Mouse (Mus musculus) erythroblast, embryonic 14.5 days (primary cell): Measurements from ENCODE around the gene Dmrtb1. TPM values are rescaled to one million over a fixed set of nuclear protein-coding genes. Genes with fewer than 3 reads are reported as not detected.

ENCODE experiments used
- H3K27me3 ChIP-seq: 2 replicates; pipeline ENCODE4 v1.6.1; 2012; ENCODE audit warnings: inconsistent platforms; ENCODE audit not compliant: control insufficient read depth
- H3K36me3 ChIP-seq: 2 replicates; pipeline ENCODE4 v1.6.1; 2012; ENCODE audit warnings: mild to moderate bottlenecking, inconsistent platforms; ENCODE audit not compliant: control insufficient read depth
- H3K4me1 ChIP-seq: 2 replicates; pipeline ENCODE4 v1.6.1; 2012; ENCODE audit warnings: inconsistent platforms; ENCODE audit not compliant: control insufficient read depth
- H3K4me3 ChIP-seq: replicated peaks from 2 replicates; pipeline ENCODE3; 2012; ENCODE audit warnings: moderate library complexity, mild to moderate bottlenecking, inconsistent platforms
- H3K9me3 ChIP-seq: 2 replicates; pipeline ENCODE4 v1.6.1; 2012; ENCODE audit warnings: low read length, inconsistent platforms, mixed read lengths; ENCODE audit not compliant: control insufficient read depth
- GATA1 ChIP-seq: IDR thresholded peaks from 2 replicates; pipeline ENCODE4 v1.6.1; 2012; ENCODE audit warnings: low read length, inconsistent platforms, mixed read lengths
- TAL1 ChIP-seq: IDR thresholded peaks from 3 replicates; pipeline ENCODE4 v1.6.1; 2012; ENCODE audit warnings: low read length, inconsistent platforms, mixed read lengths
- polyA plus RNA-seq: library from polyadenylated mRNA; stranded (reverse); fragments of >175 nt; gene quantifications from 2 replicates; pipeline ENCODE4 v1.2.3, GENCODE M21; 2012

Gene Dmrtb1
- polyA plus RNA-seq, 1 experiment, result 0.05 TPM

DNA sequence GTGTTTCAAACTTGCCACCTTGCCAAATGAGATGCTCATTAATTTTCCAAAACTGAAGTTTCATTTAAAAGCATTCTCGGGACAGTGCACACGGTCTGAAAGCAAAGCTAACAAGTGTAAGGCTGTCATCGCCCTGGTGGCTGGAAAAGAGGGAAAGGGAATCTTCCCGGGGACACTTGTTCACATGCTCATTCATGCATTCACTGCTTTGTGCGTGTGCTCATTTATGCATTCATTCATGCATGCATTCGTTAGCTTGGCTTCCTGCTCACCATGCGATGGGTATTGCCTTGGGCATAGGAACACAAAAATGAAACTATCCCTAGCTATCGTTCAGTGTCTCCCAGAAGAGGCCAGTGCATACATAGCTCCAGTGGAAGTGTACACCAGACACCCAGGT, 34.7 kb upstream of the Dmrtb1 start:
- TF ChIP-seq TAL1 (no peak), GATA1 (no peak)
- H3K4me1 ChIP-seq, result peaks cover 19% of the 10 kb centered on the region
- 0 out of 2 replicates have a peak, but pooled peaks cover 3% of the 10 kb centered on the region for H3K27me3 ChIP-seq
- H3K36me3 ChIP-seq, result no peaks in the 10 kb centered on the region
- no peaks in the 10 kb centered on the region for H3K9me3 ChIP-seq
- no peak overlapping the region for H3K4me3 ChIP-seq

DNA sequence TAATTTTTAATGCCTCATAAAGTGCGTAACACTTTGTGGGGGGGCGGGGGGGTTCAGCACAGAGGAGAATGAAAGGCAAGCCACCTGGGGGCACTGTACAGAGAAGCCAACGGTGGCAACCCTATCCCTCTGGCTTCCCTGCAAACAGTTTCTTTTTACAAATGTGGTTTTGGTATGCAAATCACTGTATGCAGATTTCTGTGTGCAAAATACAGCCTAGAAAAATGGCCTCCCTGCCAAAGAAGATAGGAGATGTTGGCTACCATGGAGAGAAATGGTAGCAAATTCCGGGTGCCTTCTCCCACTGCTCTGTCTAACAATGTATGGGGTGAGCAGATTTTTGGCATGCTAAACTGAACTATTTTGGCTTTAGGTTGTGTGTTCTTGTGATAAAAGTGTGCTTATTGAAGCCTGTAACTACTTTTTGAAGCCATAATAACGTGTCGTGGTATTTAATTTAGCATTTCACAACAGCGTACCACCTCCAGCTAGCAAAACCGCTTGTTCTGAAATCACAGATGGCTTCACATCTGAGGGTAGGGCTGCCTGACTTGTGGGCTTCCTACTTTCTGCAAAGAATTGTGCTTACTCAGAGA, 33.8 kb upstream of the Dmrtb1 start:
- Histone ChIP-seq H3K4me3 (no peak overlapping the region), H3K36me3 (no peaks in the 10 kb centered on the region), H3K9me3 (no peaks in the 10 kb centered on the region), H3K4me1 (peaks cover 19% of the 10 kb centered on the region), H3K27me3 (0 out of 2 replicates have a peak, but pooled peaks cover 3% of the 10 kb centered on the region)
- no peak for TF ChIP-seq TAL1

DNA sequence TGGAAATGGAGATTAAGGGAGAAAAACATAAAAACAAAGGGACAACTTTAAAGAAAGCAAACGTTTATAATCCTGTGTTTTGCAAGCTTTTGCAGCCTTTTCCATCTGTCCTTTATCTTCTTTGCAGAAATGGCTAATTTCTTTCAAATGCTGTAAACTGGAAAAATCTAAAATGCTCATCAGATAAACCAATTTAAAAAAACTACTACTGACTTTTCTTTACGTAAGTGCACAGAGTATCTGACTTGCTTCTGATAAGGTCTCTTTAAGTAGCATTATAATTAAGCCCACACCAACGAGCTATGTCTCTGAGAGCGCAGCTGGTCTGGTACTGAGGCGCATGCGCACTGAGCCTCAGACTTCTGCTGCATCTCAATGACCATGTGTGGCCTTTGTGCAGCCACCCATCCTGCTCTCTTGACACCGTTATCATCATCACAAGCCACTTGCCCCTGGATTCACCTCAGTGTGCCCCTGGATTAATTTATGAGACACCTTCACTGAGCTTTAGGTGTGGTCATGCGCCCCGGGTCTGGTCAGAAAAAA, 32.8 kb upstream of the Dmrtb1 start:
- TF ChIP-seq TAL1 (no peak), GATA1 (no peak)
- no peak overlapping the region for H3K4me3 ChIP-seq
- H3K27me3 ChIP-seq, result 0 out of 2 replicates have a peak, but pooled peaks cover 3% of the 10 kb centered on the region
- peaks cover 19% of the 10 kb centered on the region for H3K4me1 ChIP-seq
- no peaks in the 10 kb centered on the region for H3K9me3 ChIP-seq
- no peaks in the 10 kb centered on the region for H3K36me3 ChIP-seq

DNA sequence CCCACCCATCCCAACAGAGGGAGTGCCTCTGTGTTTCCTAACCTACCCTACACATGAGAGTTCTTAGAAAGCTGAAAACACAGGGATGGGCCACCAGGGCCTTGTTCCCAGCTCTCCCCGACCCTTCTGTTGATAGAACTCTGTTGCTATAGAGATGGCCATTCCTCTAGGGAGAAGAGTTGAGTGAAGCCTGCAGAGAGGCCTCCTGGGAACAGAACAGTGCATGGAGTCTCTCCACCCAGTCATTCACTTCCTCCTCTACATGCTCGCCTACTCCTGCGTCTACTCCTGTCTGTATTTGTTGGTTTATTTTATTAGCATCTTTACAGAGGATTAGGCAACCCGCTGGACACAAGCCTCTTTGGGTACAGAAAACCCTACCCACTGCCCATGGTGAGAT, 22.9 kb upstream of the Dmrtb1 start:
- H3K4me3 ChIP-seq, result no peak overlapping the region
- no peaks in the 10 kb centered on the region for H3K4me1 ChIP-seq
- peaks cover 4% of the 10 kb centered on the region for H3K9me3 ChIP-seq
- H3K36me3 ChIP-seq, result no peaks in the 10 kb centered on the region
- peaks cover 3% of the 10 kb centered on the region; the same call in 1 of the 2 replicates for H3K27me3 ChIP-seq
- TF ChIP-seq GATA1 (no peak), TAL1 (no peak)

DNA sequence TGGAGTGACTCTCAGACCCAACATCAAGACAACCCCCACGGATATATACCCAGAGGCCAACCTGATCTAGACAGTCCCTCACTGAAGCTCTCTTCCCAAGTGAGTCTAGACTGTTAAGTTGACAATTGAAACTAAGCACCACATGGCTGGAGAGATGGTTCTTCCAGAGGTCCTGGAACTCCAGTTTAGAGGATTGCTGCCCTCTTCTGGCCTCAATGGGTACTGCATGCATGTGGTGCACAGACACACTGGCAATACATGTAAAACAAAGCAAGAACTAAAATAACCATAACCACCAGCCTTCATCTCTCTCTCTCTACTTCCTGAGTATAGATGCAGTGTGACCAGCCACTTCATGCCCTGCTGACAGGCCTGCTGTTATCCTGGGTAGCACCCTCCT, 20.2 kb upstream of the Dmrtb1 start:
- H3K27me3 ChIP-seq, result peaks cover 3% of the 10 kb centered on the region
- TF ChIP-seq TAL1, result no peak
- no peak for TF ChIP-seq GATA1
- H3K9me3 ChIP-seq, result peaks cover 4% of the 10 kb centered on the region
- no peaks in the 10 kb centered on the region for H3K4me1 ChIP-seq
- H3K4me3 ChIP-seq, result no peak overlapping the region
- no peaks in the 10 kb centered on the region for H3K36me3 ChIP-seq

DNA sequence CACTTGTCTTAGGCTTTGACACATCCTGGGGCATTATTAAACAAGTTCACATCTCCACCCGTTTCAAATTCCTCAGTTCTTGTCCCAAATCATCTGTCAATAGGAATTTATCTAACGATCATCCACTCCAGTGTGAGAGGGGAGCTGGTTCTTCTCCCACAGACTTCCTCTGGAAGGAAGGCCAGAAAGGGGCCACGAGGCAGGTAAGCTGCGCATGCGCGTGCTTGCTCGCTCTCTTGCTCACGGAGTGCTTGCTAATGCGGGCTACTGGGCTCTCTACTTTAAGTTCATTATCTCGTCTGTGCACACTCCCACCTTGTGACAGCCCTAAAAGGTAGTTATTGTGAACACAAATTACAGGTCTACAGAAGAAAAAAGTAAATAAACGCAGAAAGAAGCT, 17.6 kb upstream of the Dmrtb1 start:
- no peak overlapping the region for H3K4me3 ChIP-seq
- H3K27me3 ChIP-seq, result no peaks in the 10 kb centered on the region; the same call in 1 of the 2 replicates
- no peaks in the 10 kb centered on the region for H3K36me3 ChIP-seq
- H3K9me3 ChIP-seq, result peaks cover 4% of the 10 kb centered on the region
- no peaks in the 10 kb centered on the region for H3K4me1 ChIP-seq
- TF ChIP-seq GATA1 (no peak), TAL1 (no peak)

DNA sequence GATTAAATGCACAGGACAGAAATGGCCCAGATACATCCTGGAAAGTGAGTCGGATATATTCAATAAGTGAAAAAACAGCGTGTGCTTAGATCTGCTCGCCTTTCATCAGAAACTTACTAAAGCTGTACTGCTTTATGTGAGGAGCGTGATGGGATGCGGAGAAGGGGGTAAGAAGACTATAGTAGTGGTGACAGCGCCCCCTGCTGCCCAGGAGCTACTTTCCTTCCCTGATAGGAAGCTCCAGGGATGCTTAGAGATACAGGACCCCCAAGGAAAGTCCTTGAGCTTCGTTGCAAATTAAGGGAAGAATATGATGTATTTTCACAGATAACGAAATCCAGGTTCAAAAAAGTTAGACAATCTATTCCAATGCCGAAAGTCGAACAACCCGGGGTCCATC, 17.1 kb upstream of the Dmrtb1 start:
- Histone ChIP-seq H3K4me3 (no peak overlapping the region), H3K27me3 (no peaks in the 10 kb centered on the region; the same call in 1 of the 2 replicates), H3K9me3 (peaks cover 4% of the 10 kb centered on the region), H3K4me1 (no peaks in the 10 kb centered on the region), H3K36me3 (no peaks in the 10 kb centered on the region)
- TF ChIP-seq GATA1, result no peak
- TF ChIP-seq TAL1, result no peak

DNA sequence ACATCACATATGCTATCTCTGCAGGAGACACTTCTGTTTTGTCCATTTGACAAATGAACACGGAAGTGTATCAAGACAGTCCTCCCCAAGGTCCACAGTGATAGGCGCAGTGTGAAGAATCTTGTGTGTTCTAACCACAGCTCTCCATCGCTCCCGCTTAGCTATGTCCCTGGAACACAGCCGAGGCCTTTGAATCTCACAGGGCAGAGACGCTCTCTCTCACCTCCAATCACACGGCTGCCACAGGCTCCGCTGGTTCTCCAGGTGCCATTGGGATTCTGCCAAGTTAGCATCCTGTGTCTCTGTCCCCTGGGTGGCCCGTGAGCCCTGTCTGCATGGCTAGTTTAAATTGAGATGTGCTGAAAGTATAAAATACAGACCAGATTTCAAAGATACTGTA, 15.2 kb upstream of the Dmrtb1 start:
- no peak for TF ChIP-seq TAL1
- TF ChIP-seq GATA1, result no peak
- H3K4me3 ChIP-seq, result no peak overlapping the region
- no peaks in the 10 kb centered on the region for H3K36me3 ChIP-seq
- H3K4me1 ChIP-seq, result no peaks in the 10 kb centered on the region
- H3K9me3 ChIP-seq, result peaks cover 3% of the 10 kb centered on the region
- H3K27me3 ChIP-seq, result no peaks in the 10 kb centered on the region; the same call in 1 of the 2 replicates

DNA sequence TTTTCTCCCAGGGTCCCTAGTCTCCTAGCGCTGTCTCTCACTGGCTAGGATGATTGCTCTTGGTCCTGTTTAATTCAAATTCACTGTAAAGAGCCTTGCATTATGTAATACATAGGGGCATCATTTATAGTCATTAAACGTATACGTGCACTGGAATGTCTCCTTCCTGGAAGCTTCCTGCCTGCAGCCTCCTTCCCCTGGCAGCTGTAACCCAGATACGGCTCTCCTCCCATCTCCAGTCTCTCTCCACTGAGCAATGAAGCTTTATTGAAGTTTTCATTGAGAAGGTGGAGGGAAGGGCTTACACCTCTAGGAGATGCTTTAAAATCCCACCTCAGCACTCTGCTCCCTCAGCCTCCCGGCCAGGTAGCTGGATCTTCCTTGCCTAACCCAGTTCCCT, 9.8 kb upstream of the Dmrtb1 start:
- Histone ChIP-seq H3K4me3 (no peak overlapping the region), H3K36me3 (no peaks in the 10 kb centered on the region), H3K4me1 (no peaks in the 10 kb centered on the region), H3K27me3 (peaks cover 4% of the 10 kb centered on the region), H3K9me3 (no peaks in the 10 kb centered on the region)
- TF ChIP-seq GATA1, result no peak
- no peak for TF ChIP-seq TAL1
